Mouse (Mus musculus) testis, adult 2 months (tissue): Measurements from ENCODE around the gene Irs2.

ENCODE experiments used
- CTCF ChIP-seq: fragments of 200-500 bp; IDR thresholded peaks from 2 replicates; pipeline ENCODE4 v1.5.1; 2012; ENCODE audit warnings: low read depth, mild to moderate bottlenecking, inconsistent platforms, low read length, moderate library complexity; ENCODE audit not compliant: control insufficient read depth, insufficient read depth, insufficient replicate concordance
- POLR2A ChIP-seq: fragments of 200-500 bp; IDR thresholded peaks from 2 replicates; pipeline ENCODE4 v1.6.1; 2012; ENCODE audit warnings: low read depth, mild to moderate bottlenecking, inconsistent platforms, low read length, moderate library complexity; ENCODE audit not compliant: control insufficient read depth

DNA sequence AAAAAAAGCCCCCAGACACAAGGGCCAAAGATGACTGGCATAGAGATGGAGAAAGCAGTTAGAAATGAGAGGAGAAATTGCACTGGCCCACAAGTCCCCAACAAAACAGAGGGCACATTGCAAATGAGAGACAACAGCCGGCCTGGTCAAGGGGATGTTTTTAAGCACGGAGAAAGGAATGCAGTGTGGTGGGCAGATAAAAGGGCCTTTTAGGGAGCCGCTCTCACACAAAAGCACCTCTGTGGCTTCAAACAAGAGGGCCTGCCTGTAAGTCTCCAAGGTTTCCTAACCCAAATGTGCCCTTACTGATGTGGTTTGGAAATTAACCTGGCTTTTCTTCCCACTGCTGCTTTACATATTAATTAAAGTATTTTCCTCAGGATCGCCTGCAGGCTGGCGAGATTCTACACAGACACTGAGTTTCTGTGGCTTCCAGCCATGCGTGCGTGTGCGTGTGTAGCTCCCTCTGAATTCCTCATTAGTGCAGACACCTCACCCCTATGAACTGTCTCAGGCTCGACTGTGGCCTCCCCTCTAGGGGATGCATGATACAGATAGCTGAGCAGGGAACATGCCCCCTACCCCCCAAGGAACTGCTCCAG lies 35.3 kb downstream of the Irs2 start:
- TF ChIP-seq POLR2A (no peak), CTCF (no peak)
